Mouse (Mus musculus) intestine, embryonic 15.5 days (tissue): ENCODE measurements around the gene 3110009E18Rik. TPM values are rescaled to one million over a fixed set of nuclear protein-coding genes. Genes with fewer than 3 reads are reported as not detected.

ENCODE experiments used
- ATAC-seq: fragments of 200-750 bp; cut with Nextera tagmentation; 2 replicates; pipeline ENCODE4 v1.8.0; 2017; ENCODE audit warnings: moderate TSS enrichment, moderate library complexity
- H3K27ac ChIP-seq: fragments of 300-500 bp; sonication (generic); 2 replicates; pipeline ENCODE4 v1.5.1; 2015; ENCODE audit warnings: mild to moderate bottlenecking, inconsistent platforms
- H3K27me3 ChIP-seq: fragments of 300-500 bp; sonication (generic); replicated peaks from 2 replicates; pipeline ENCODE4 v1.6.1; 2015; ENCODE audit warnings: inconsistent platforms
- H3K36me3 ChIP-seq: fragments of 300-500 bp; sonication (generic); 2 replicates; pipeline ENCODE4 v1.6.1; 2015; ENCODE audit warnings: inconsistent platforms
- H3K4me1 ChIP-seq: fragments of 300-500 bp; sonication (generic); replicated peaks from 2 replicates; pipeline ENCODE4 v1.6.1; 2015; ENCODE audit warnings: inconsistent platforms
- H3K4me2 ChIP-seq: fragments of 300-500 bp; sonication (generic); replicated peaks from 2 replicates; pipeline ENCODE4 v1.6.1; 2015; ENCODE audit warnings: mild to moderate bottlenecking, inconsistent platforms
- H3K4me3 ChIP-seq: fragments of 300-500 bp; sonication (generic); replicated peaks from 2 replicates; pipeline ENCODE4 v1.5.1; 2015; ENCODE audit warnings: inconsistent platforms
- H3K9ac ChIP-seq: fragments of 300-500 bp; sonication (generic); 2 replicates; pipeline ENCODE4 v1.6.1; 2015; ENCODE audit warnings: inconsistent platforms
- H3K9me3 ChIP-seq: fragments of 300-500 bp; sonication (generic); 2 replicates; pipeline ENCODE4 v1.6.1; 2016; ENCODE audit warnings: inconsistent platforms
- WGBS: fragments of 180-500 bp; shearing (Covaris S2); methylation state at CpG from one replicate; pipeline ENCODE4 v1.1.7; 2015; 5-methylcytosine and 5-hydroxymethylcytosine counted together
- polyA plus RNA-seq: library from polyadenylated mRNA; unstranded; fragments of >200 nt; fragmentation: Nextera tagmentation; extraction: Ambion mirVana; gene quantifications from 2 replicates; pipeline ENCODE4 v1.2.1, GENCODE M21; 2015

3110009E18Rik gene
- polyA plus RNA-seq, 1 experiment from 2014 or later: 18.4 TPM

- Histone ChIP-seq H3K9me3 (no peaks in the 10 kb centered on the region), H3K4me2 (no peak overlapping the region), H3K4me3 (no peak overlapping the region), H3K27me3 (no peaks in the 10 kb centered on the region), H3K4me1 (no peaks in the 10 kb centered on the region), H3K27ac (no peak overlapping the region), H3K36me3 (no peaks in the 10 kb centered on the region), H3K9ac (no peak overlapping the region)
- no peak for ATAC-seq
- 85% methylated on average over 1 of the region's 1 CpGs for WGBS
These were observed 11.4 kb downstream of the 3110009E18Rik start for GRCm38 (mm10) chr1:120132376-120132775.

DNA sequence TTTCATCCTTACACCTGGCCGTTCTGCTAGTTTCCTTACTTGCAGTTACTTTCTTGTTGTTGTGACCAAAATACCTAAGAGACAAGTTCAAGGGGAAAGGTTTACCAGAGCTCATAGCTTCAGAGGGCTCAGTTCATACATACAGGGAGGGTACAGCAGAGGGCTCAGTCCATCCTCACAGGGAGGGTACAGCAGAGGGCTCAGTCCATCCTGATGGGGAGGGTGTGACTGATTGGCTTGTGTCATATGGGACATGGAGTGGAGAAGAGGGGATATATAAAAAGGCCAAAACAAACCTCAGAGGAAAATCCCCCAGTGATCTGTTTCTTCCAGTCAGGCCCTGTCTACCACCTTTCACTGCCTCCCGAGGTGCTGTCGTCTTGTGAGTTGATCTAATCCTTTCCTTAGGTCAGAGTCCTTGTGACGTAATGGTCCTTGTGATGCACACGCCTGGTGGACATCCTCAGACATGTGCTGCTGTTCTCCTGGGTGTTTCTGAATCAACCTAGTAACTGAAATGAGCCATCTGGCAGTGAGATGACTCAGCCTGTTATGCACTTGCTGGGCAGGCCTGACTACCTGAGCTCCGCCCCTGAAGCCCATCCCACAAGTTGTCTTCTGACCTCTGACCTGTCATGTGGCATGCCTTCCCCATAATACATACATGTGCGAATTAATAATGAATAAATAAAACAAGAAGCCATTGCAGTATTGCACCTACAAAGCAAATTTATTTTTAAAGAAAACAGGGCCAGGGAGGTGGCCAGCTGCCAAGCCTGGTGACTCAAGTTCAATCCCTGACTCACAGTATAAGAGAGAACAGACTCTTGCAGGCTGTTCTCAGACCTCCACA, 15.2 kb downstream of the 3110009E18Rik start:
- Histone ChIP-seq H3K4me3 (no peak overlapping the region), H3K27me3 (no peaks in the 10 kb centered on the region), H3K4me2 (no peak overlapping the region), H3K9me3 (no peaks in the 10 kb centered on the region), H3K9ac (no peak overlapping the region), H3K27ac (no peak overlapping the region), H3K4me1 (no peaks in the 10 kb centered on the region), H3K36me3 (no peaks in the 10 kb centered on the region)
- ATAC-seq: peak; percentile 80
- WGBS: 54% methylated on average over 7 of the region's 7 CpGs

GRCm38 (mm10) chr1:120138923-120139540, 18.0 kb downstream of the 3110009E18Rik start:
- Histone ChIP-seq H3K27me3 (no peaks in the 10 kb centered on the region), H3K4me2 (no peak overlapping the region), H3K4me1 (no peaks in the 10 kb centered on the region), H3K27ac (no peak overlapping the region), H3K4me3 (no peak overlapping the region), H3K9me3 (no peaks in the 10 kb centered on the region), H3K36me3 (no peaks in the 10 kb centered on the region), H3K9ac (no peak overlapping the region)
- WGBS: 43% methylated on average over 7 of the region's 7 CpGs
- no peak for ATAC-seq

DNA sequence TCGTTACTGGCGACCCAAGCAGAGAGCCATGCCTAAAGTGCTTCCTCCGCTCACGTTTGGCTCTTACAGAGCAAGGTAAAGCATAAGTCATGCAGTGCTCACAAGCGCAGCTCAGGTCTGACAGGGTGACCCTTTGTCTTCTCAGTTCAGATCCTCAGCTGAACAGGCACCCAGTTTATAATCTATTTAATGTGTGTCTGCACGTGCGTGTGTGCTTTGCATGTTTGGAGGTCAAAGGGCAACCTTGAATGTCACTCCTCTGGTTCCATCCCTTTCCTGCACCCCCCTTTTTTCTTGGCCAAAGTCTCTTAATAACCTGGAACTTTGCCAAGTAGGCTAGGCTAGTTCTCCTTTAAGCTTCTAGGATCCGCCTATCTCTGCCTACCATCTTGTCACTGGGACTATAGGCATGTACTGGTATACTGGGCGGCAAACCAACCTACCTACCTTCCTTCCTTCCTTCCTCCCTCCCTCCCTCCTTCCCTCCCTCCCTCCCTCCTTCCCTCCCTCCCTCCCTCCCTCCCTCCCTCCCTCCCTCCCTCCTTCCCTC, 19.2 kb downstream of the 3110009E18Rik start:
- Histone ChIP-seq H3K36me3 (no peaks in the 10 kb centered on the region), H3K4me1 (no peaks in the 10 kb centered on the region), H3K4me2 (no peak overlapping the region), H3K27me3 (no peaks in the 10 kb centered on the region), H3K9me3 (no peaks in the 10 kb centered on the region), H3K9ac (no peak overlapping the region), H3K27ac (no peak overlapping the region), H3K4me3 (no peak overlapping the region)
- WGBS: 71% methylated on average over 9 of the region's 9 CpGs
- ATAC-seq: peak; percentile 73

DNA sequence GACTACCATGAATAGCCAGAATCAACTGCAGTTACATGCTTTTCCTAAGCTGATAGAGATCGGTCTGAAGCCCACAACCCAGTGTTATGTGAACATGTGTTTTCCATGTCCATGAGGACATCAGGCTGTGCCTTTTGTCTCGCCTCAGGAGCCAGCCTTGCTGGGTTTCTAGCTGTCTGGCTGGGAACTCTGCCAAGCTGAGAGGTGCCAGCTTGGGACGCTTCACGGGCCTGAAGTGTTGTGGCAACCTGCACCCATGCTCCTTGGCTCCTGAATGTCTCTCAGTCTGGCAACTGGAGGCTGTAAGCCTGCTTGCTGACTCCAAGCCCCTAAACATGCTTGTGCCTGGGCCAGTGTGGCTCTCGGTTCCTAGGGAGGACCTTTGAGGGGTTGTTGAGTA, 21.6 kb downstream of the 3110009E18Rik start:
- Histone ChIP-seq H3K9ac (no peak overlapping the region), H3K4me2 (no peak overlapping the region), H3K9me3 (no peaks in the 10 kb centered on the region), H3K27me3 (no peaks in the 10 kb centered on the region), H3K4me1 (no peaks in the 10 kb centered on the region), H3K4me3 (no peak overlapping the region), H3K36me3 (no peaks in the 10 kb centered on the region), H3K27ac (no peak overlapping the region)
- 78% methylated on average over 5 of the region's 5 CpGs for WGBS
- ATAC-seq: no peak

- WGBS: 88% methylated on average over 8 of the region's 8 CpGs
- H3K4me2 ChIP-seq: no peak overlapping the region
- no peak overlapping the region for H3K27ac ChIP-seq
- no peaks in the 10 kb centered on the region for H3K9me3 ChIP-seq
- no peak overlapping the region for H3K4me3 ChIP-seq
- ATAC-seq: no peak
- no peak overlapping the region for H3K9ac ChIP-seq
- no peaks in the 10 kb centered on the region for H3K4me1 ChIP-seq
- H3K27me3 ChIP-seq: no peaks in the 10 kb centered on the region
- no peaks in the 10 kb centered on the region for H3K36me3 ChIP-seq
These were observed 24.7 kb downstream of the 3110009E18Rik start for GRCm38 (mm10) chr1:120145527-120146216.

GRCm38 (mm10) chr1:120146994-120147393, 26.0 kb downstream of the 3110009E18Rik start:
- no peaks in the 10 kb centered on the region for H3K36me3 ChIP-seq
- H3K9me3 ChIP-seq: no peaks in the 10 kb centered on the region
- no peak overlapping the region for H3K9ac ChIP-seq
- H3K27ac ChIP-seq: no peak overlapping the region
- no peaks in the 10 kb centered on the region for H3K4me1 ChIP-seq
- no peak overlapping the region for H3K4me2 ChIP-seq
- ATAC-seq: no peak
- no peak overlapping the region for H3K4me3 ChIP-seq
- no peaks in the 10 kb centered on the region for H3K27me3 ChIP-seq

- H3K36me3 ChIP-seq: no peaks in the 10 kb centered on the region
- H3K9ac ChIP-seq: no peak overlapping the region
- H3K27me3 ChIP-seq: no peaks in the 10 kb centered on the region
- no peak overlapping the region for H3K4me3 ChIP-seq
- no peak overlapping the region for H3K27ac ChIP-seq
- no peaks in the 10 kb centered on the region for H3K9me3 ChIP-seq
- no peaks in the 10 kb centered on the region for H3K4me1 ChIP-seq
- H3K4me2 ChIP-seq: no peak overlapping the region
- no peak for ATAC-seq
These were observed 33.2 kb downstream of the 3110009E18Rik start for GRCm38 (mm10) chr1:120154232-120154631.

- no peaks in the 10 kb centered on the region for H3K36me3 ChIP-seq
- no peaks in the 10 kb centered on the region for H3K27me3 ChIP-seq
- H3K4me2 ChIP-seq: no peak overlapping the region
- H3K9me3 ChIP-seq: no peaks in the 10 kb centered on the region
- 13% methylated on average over 1 of the region's 1 CpGs for WGBS
- H3K27ac ChIP-seq: no peak overlapping the region
- H3K4me1 ChIP-seq: no peaks in the 10 kb centered on the region
- no peak overlapping the region for H3K4me3 ChIP-seq
- no peak overlapping the region for H3K9ac ChIP-seq
- ATAC-seq: no peak
These were observed 34.3 kb downstream of the 3110009E18Rik start for GRCm38 (mm10) chr1:120155325-120155724.

- WGBS: 79% methylated on average over 9 of the region's 9 CpGs
These were observed 37.6 kb downstream of the 3110009E18Rik start for GRCm38 (mm10) chr1:120158474-120159127.

DNA sequence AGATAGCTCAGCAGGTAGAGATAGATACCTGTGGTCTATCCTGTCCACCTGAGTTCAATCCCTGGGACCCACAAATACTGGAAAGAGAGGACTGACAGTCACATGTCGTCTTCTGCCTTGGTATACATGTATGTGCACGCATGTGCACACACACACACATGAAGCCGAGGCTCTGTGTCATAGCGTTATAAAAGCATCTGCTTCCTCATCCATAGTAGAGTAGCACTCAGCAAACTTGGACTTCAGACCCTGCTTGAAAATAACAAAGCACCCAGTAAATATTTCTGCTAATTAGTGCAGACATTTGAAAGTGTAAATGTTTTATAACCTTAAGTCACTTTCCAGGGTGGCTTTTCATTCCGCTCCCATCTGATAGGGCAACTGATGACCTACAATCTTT, 40.5 kb downstream of the 3110009E18Rik start:
- no peak overlapping the region for H3K9ac ChIP-seq
- WGBS: 80% methylated on average over 5 of the region's 5 CpGs
- peak; percentile 41; the same call in 1 of the 2 replicates for ATAC-seq

More at GRCm38 (mm10) chr1:120158474-120159127, 37.6 kb downstream of the 3110009E18Rik start:
- ATAC-seq: no peak
- Histone ChIP-seq H3K9ac (no peak overlapping the region), H3K4me1 (no peaks in the 10 kb centered on the region), H3K27me3 (no peaks in the 10 kb centered on the region), H3K36me3 (no peaks in the 10 kb centered on the region), H3K4me3 (no peak overlapping the region), H3K9me3 (no peaks in the 10 kb centered on the region), H3K4me2 (no peak overlapping the region), H3K27ac (no peak overlapping the region)

DNA sequence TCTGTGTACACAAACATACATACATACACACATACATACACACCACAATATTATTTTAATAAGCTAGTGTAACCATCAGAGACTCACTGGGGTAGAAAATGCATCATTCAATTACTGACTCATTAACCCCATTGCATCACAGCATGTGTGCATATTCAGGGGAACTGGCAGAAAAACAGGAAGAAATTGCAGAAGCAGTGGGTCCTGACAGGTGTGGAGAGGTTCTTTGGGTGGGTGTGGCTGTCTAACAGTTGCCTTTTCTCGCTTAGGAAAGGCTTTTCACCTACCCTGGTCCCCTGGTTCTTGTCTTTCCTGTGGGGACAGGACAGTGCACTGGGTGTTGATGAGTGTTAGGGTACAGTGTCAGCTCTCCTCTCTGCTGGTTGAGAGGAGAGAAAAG, 41.6 kb downstream of the 3110009E18Rik start:
- WGBS: 76% methylated on average over 1 of the region's 1 CpGs
- Histone ChIP-seq H3K27ac (no peak overlapping the region), H3K4me3 (no peak overlapping the region), H3K27me3 (no peaks in the 10 kb centered on the region), H3K9me3 (no peaks in the 10 kb centered on the region), H3K9ac (no peak overlapping the region), H3K4me2 (no peak overlapping the region), H3K4me1 (no peaks in the 10 kb centered on the region), H3K36me3 (no peaks in the 10 kb centered on the region)
- ATAC-seq: no peak

More for the DNA sequence above, 40.5 kb downstream of the 3110009E18Rik start:
- Histone ChIP-seq H3K4me3 (no peak overlapping the region), H3K9me3 (no peaks in the 10 kb centered on the region), H3K27me3 (no peaks in the 10 kb centered on the region), H3K4me1 (no peaks in the 10 kb centered on the region), H3K4me2 (no peak overlapping the region), H3K27ac (no peak overlapping the region), H3K36me3 (no peaks in the 10 kb centered on the region)
